In the genomic region with DNA sequence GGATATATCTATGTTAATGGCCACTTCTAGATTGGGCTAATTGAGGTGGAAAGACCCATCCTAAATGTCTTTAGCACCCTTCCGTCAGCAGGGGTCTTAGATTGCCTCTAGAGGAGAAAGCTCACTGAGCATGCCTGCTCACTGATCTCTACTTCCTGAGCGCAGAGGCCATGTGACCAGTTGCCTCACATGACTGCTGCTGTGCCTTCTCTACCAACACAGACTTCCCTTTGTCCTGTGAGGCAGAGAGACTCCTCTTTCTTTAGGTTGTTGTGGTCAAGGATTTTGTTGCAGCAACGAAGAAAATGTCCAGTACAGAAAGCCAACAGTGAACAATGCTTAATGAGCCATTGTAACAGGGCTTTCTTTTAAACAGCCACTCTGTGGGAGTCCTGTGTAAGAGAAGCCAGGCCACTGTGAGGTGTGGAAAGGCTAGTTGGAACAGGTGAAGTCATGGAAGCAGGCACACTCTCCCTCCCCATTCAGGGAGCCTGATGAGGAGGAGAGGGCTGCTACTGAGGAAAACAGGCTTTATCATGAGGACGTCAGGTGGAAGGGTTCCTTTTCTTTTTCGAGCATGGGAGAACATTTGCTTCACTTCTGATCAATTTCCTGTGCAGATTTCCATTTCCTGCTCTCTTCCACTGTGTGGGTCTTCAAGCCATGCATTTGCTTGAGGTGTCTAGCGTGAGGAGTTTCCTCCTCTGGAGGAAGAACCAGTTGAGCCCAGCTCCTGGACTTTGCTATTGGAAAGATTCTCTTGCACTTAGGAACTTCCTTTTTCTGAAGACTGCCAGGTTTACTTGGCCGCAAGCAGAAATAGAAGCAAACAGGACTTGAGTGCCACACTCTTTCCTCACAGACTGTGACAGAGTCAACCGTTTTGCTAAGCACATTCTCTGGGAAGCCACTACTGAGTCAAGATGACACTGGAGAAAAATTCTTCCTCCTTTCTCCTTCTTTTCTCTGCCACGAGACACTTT, we compare ENCODE assay signal across 15 mouse cellular contexts.
A peak's percentile ranks its signal among the peaks of the same experiment; 100 is the strongest.
DNase-seq lines count a peak whose midpoint lies in the region; ATAC-seq and TF ChIP-seq lines count a peak whose summit lies in the region.
"Had no signal": no experiment of that assay in that cellular context is flagged by ENCODE, and none has a peak within 500 bp of the region (broad histone marks: within the 10 kb centered on the region; RNA-seq: fewer than 3 reads in every experiment).

No protein-coding gene starts in this region.

- 79% methylated on average over 9 of the region's 9 CpGs for WGBS in kidney, embryonic 14.5 days
- 35% methylated on average over 9 of the region's 9 CpGs for WGBS in spleen, adult 2 months
- 85% methylated on average over 9 of the region's 9 CpGs for WGBS in hindbrain, embryonic 10.5 days

- no peak overlapping the region for H3K4me2 ChIP-seq in kidney, embryonic 14.5 days (replicated peaks; ENCODE audit: low read depth, low read length)
- H3K4me2 ChIP-seq: forebrain, embryonic 15.5 days; liver, embryonic 15.5 days had no signal

- H3K9ac ChIP-seq in kidney, embryonic 14.5 days (ENCODE audit: low read depth, low read length) = no peak overlapping the region
- H3K9ac ChIP-seq: forebrain, embryonic 15.5 days; liver, embryonic 15.5 days had no signal

- TF ChIP-seq CTCF in spleen, adult 2 months (IDR thresholded peaks at IDR 0.05; ENCODE audit: extremely low read depth, insufficient read depth, insufficient read length, insufficient replicate concordance) = no peak

- H3K4me1 ChIP-seq in kidney, embryonic 14.5 days (ENCODE audit: control insufficient read depth, insufficient read depth, low read length) = no peaks in the 10 kb centered on the region
- peaks cover 6% of the 10 kb centered on the region; the same call in 1 of the 2 replicates for H3K4me1 ChIP-seq in spleen, adult 2 months (ENCODE audit: control insufficient read depth, insufficient read depth, insufficient read length)
- H3K4me1 ChIP-seq in hindbrain, embryonic 10.5 days (replicated peaks) = peaks cover 3% of the 10 kb centered on the region; the same call in 1 of the 2 replicates
- H3K4me1 ChIP-seq: forebrain, embryonic 15.5 days; liver, embryonic 15.5 days had no signal

- no peaks in the 10 kb centered on the region for H3K9me3 ChIP-seq in kidney, embryonic 14.5 days (ENCODE audit: control insufficient read depth, low read length)
- no peaks in the 10 kb centered on the region for H3K9me3 ChIP-seq in hindbrain, embryonic 10.5 days
- H3K9me3 ChIP-seq: forebrain, embryonic 15.5 days; liver, embryonic 15.5 days had no signal

- no peaks in the 10 kb centered on the region for H3K36me3 ChIP-seq in kidney, embryonic 14.5 days (ENCODE audit: control insufficient read depth, insufficient read depth, low read length)
- H3K36me3 ChIP-seq in spleen, adult 2 months (ENCODE audit: control insufficient read depth, insufficient read depth, low read length) = no peaks in the 10 kb centered on the region
- no peaks in the 10 kb centered on the region for H3K36me3 ChIP-seq in splenic B cell, adult 2 months (ENCODE audit: control insufficient read depth, insufficient read depth, low read length, poor library complexity, severe bottlenecking)
- H3K36me3 ChIP-seq in hindbrain, embryonic 10.5 days = no peaks in the 10 kb centered on the region
- H3K36me3 ChIP-seq: forebrain, embryonic 15.5 days; liver, embryonic 15.5 days had no signal

- no peak for TF ChIP-seq POLR2A in spleen, adult 2 months (IDR thresholded peaks at IDR 0.05; ENCODE audit: low read depth, low read length)

- ATAC-seq in kidney, embryonic 14.5 days (ENCODE audit: low FRiP score, low TSS enrichment) = peak; percentile 62; the same call in 1 of the 2 replicates
- ATAC-seq in granulocyte monocyte progenitor cell, adult 5-6 weeks (replicated peaks; ENCODE audit: poor library complexity, severe bottlenecking) = peak; percentile 86
- ATAC-seq: activated CD4-positive, CD25-positive, alpha-beta regulatory T cell, adult 4 months; forebrain, embryonic 15.5 days had no signal

- DNase-seq in kidney, postnatal 14 days = no peak
- DNase-seq in spleen, adult 2 months (ENCODE audit: low read depth in 1 of 2, low spot score in 2 of 2) = peak; percentile 9 to 43
- DNase-seq in spleen, postnatal 4 days (ENCODE audit: low spot score in 2 of 2) = no peak
- DNase-seq in splenic B cell, adult 2 months (ENCODE audit: low read depth, low spot score) = peak; percentile 77
- DNase-seq in hindbrain, embryonic 10.5 days (ENCODE audit: low spot score) = no peak
- no peak for DNase-seq in left cerebral cortex, adult 9 months (ENCODE audit: low spot score in 2 of 2)
- DNase-seq: adrenal gland, postnatal 36 days; cerebellum, postnatal 10 days; gastrocnemius, adult 2 months; right cerebral cortex, adult 18-20 months had no signal

- no peaks in the 10 kb centered on the region for H3K27me3 ChIP-seq in kidney, embryonic 14.5 days (ENCODE audit: control insufficient read depth, insufficient read depth, low read length)
- no peaks in the 10 kb centered on the region for H3K27me3 ChIP-seq in spleen, adult 2 months (ENCODE audit: control insufficient read depth, insufficient read depth, low read length)
- H3K27me3 ChIP-seq in splenic B cell, adult 2 months (ENCODE audit: control insufficient read depth, insufficient read depth, low read length, poor library complexity, severe bottlenecking) = no peaks in the 10 kb centered on the region
- H3K27me3 ChIP-seq in hindbrain, embryonic 10.5 days (ENCODE audit: insufficient read depth, poor library complexity, severe bottlenecking) = peaks cover 7% of the 10 kb centered on the region; the same call in 1 of the 2 replicates
- H3K27me3 ChIP-seq: forebrain, embryonic 15.5 days; liver, embryonic 15.5 days had no signal

- no peak overlapping the region for H3K4me3 ChIP-seq in kidney, embryonic 14.5 days (ENCODE audit: low read length)
- H3K4me3 ChIP-seq in spleen, adult 2 months (ENCODE audit: extremely low read depth, insufficient read depth, insufficient read length) = no peak overlapping the region
- no peak overlapping the region for H3K4me3 ChIP-seq in hindbrain, embryonic 10.5 days
- H3K4me3 ChIP-seq: forebrain, embryonic 15.5 days; gastrocnemius, adult 2 months; liver, embryonic 15.5 days had no signal

- H3K27ac ChIP-seq in kidney, embryonic 14.5 days (ENCODE audit: low read depth, low read length) = no peak overlapping the region
- H3K27ac ChIP-seq in spleen, adult 2 months (ENCODE audit: insufficient read depth, low read length) = no peak overlapping the region
- H3K27ac ChIP-seq in hindbrain, embryonic 10.5 days = no peak overlapping the region; the same call in 1 of the 2 replicates
- H3K27ac ChIP-seq: forebrain, embryonic 15.5 days; gastrocnemius, adult 2 months; liver, embryonic 15.5 days had no signal

Comparison
In these comparisons a context has a peak if more than half of its experiments do, and no peak if none do; other contexts are left out.
1. DNase-seq: peak in spleen, adult 2 months (2 of 2) and splenic B cell, adult 2 months (single experiment); none in kidney, postnatal 14 days (single experiment), spleen, postnatal 4 days (0 of 2), hindbrain, embryonic 10.5 days (single experiment) and left cerebral cortex, adult 9 months (0 of 2).